Mouse (Mus musculus): ENCODE data around the gene Gmcl1. TPM values are rescaled to one million over a fixed set of nuclear protein-coding genes. Genes with fewer than 3 reads are reported as not detected.

Gmcl1 gene
- total and polyA plus RNA-seq, 3 experiments: 16.6 to 19.3 (median 16.9) TPM

DNA sequence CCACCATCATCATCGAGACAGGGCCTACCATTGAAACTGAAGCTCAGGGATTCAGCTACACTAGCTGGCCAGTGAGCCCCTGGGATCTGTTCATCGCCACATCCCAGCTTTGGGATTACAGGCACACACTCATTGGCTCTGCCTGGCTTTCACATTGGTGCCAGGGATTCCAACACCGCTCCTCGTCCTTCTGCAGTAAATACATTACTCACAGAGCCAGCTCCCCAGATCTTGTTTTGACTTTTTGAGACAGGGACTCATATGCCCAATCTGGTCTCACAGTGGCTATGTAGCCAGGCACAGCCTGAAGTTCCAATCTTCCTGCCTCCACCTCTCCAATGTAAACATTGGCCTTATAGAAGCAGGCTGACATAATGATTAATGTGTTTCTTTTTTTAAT, 3.1 kb upstream of the Gmcl1 start:
- DNase-seq: peak; percentile 47

- no peak for DNase-seq
Observed at GRCm38 (mm10) chr6:86732276-86733173, 658 bp downstream of the Gmcl1 start.

- DNase-seq: no peak
Observed at GRCm38 (mm10) chr6:86728711-86729110, 4.5 kb downstream of the Gmcl1 start.

DNA sequence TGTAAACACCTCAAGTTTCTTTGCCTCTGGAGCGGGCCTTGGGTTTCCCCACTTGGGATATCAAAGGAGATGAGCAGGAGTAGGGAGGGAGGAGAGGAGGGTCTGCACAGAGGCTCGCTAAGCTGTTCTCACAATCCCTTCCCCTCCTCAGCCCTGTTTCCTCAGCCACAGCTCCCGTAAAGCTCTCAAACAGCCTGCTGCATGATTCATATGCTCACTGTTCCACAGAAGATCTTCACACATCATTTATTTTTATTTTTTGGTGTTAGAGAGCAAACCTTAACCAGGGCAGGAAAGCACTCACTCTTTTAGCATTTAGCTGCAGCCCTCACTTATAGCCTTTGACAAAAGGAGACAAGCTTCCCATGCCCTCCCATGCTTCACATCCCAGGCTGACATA, 11.2 kb downstream of the Gmcl1 start:
- no peak for DNase-seq

- DNase-seq: no peak
Observed at GRCm38 (mm10) chr6:86708072-86708774, 25.0 kb downstream of the Gmcl1 start.

- DNase-seq: no peak
Observed at GRCm38 (mm10) chr6:86702577-86702976, 30.6 kb downstream of the Gmcl1 start.

DNA sequence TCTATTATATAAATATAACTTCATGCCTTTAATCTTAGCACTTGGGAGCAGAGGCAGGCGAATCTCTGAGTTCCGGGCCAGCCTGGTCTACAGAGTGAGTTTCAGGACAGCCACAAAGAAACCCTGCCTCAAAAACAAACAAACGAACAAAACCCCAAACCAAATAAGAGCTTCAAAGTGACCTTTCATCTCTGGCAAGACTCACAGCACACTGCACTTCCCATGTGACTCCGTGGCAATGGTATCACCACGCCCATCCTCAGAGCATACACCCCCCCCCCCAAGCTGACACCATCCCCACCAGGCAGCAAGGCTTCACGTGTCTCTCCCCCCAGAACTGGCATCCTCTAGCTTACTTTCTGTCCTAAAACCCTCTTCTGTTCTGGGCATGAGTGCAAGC, 35.3 kb downstream of the Gmcl1 start:
- no peak for DNase-seq

GRCm38 (mm10) chr6:86696213-86696612, 37.0 kb downstream of the Gmcl1 start:
- DNase-seq: no peak

GRCm38 (mm10) chr6:86694465-86694864, 38.7 kb downstream of the Gmcl1 start:
- peak; percentile 54 for DNase-seq

DNA sequence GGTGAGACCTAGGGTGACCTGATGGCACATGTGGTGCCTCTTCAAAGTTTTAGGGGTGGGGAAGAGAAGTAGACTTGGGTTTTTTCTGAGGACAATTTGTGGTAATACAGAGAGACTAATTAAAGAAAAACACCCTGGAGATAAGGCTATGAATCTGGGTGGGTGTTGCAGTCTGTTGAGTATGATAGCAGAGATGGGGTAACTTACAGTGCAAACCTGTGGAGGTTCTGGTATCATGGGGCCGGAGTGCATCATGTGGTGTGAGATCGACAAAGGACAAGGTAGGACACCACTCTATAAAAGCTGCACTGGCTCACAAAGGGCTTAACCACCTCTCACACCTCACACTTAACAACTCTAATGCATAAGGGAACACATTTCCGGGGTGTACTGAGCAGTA, 43.5 kb downstream of the Gmcl1 start:
- DNase-seq: no peak

GRCm38 (mm10) chr6:86686971-86687370, 46.2 kb downstream of the Gmcl1 start:
- no peak for DNase-seq

DNA sequence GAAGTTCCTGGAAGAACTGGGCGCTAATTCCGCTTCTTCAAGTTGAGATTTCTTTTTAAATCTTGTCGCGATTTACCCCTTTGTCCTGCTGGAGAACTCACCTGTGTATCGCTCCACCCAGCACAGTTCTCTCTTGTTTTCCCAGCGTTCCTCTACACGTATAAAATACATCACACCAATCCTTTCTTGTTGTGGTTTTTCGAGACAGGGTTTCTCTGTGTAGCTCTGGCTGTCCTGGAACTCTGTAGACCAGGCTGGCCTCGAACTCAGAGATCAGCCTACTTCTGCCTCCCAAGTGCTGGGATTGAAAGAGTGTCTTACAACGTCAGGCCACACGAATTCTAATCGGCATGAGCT, 48.5 kb downstream of the Gmcl1 start:
- no peak for DNase-seq

- peak; percentile 95 for DNase-seq
Observed at GRCm38 (mm10) chr6:86683872-86684654, 49.1 kb downstream of the Gmcl1 start, which contains the start of gene Snrnp27. Snrnp27 (minus strand) TSS chr6:86684522.

- no peak for DNase-seq
Observed at GRCm38 (mm10) chr6:86681289-86681688, 51.9 kb downstream of the Gmcl1 start.

GRCm38 (mm10) chr6:86678341-86678740, 54.8 kb downstream of the Gmcl1 start:
- DNase-seq: no peak

- peak; percentile 59 for DNase-seq
Observed at GRCm38 (mm10) chr6:86670873-86671272, 62.3 kb downstream of the Gmcl1 start.

GRCm38 (mm10) chr6:86669240-86669727, 63.9 kb downstream of the Gmcl1 start:
- DNase-seq: peak; percentile 100

DNA sequence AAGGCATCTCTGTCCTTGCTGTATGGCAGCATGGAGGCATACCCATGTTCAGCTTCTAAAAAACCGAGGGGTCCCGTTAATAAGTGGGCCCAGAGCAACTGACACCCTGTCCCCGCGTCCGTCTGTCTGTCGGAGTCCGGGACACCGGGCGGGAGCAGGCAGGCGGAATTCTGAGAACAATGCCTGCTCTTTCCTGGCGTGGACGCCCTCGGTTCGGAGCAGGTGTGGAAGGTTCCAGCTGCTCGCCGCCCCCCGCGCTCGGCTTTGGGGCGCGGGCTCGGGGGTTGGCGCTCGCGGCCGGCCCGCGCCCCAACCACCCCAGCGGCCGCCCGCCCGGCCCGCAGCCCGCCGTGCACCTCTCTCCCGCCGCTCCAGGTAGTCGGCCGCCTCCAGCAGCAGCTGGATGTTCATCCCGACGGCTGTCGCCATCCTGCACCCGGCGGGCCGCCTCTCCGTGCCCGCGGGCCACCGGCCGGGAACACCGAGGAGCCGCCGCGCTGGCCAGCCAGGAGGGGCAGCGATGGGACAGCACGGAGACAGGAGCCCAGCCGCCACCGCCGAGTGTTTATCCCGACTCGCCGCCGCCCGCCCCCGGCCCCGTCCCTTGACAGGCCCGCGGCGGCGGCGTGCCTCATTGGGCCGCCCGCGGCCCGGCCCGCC, 64.5 kb downstream of the Gmcl1 start, which contains the start of gene Mxd1:
TSS of gene Mxd1 (minus strand) at position 582 of the 660 bp plus-strand sequence.
- DNase-seq: no peak

- no peak for DNase-seq
Observed at GRCm38 (mm10) chr6:86667061-86667460, 66.1 kb downstream of the Gmcl1 start.

GRCm38 (mm10) chr6:86665560-86666307, 67.4 kb downstream of the Gmcl1 start:
- no peak for DNase-seq

DNA sequence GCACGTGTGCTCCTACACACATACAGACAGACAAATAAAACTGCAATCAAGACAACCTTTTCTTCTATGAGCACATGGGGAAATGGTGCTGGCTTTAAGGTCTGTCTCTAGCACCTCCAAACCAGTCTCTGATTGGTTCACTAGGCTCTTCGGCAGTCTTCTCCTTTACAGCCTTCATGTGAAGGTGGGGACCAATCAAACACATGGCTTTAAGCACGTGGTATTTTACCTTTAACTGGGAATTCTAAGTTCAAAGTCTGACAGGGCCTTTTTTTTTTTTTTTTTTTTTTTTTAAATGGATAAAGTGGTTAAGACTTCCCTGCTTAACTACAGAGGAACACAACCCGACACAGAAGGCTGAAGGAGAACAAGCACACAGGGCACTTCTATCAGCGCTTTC, 68.1 kb downstream of the Gmcl1 start:
- no peak for DNase-seq

All from adrenal gland, adult 2 months (tissue).